Mouse (Mus musculus): ENCODE results near the gene Cpt1a.

DNA sequence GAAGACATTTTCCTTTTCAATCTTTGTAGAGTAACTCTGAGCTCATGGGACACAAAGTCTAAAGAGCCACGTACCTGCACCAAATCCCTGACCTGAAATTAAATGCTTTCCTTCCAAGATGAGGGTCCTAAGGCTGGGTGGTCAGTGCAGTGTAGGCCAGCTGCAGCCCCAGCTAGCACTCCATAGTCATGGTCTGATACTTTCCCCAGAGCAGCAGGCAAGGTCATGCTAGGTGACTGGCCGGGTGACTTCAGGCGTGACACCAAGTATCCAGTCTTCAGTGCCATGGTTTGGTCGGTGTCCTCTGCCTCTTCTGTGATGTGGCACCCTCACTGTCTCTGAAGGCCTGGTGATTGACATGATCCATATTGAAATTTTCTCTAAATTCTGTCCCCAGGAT is 77.9 kb downstream of the Cpt1a start:
- TF ChIP-seq CTCF (IDR thresholded peaks at IDR 0.05; ENCODE audit: low read depth, low read length) (no peak), POLR2A (IDR thresholded peaks at IDR 0.05; ENCODE audit: extremely low read depth, insufficient read depth, low read length) (no peak)
